Mouse (Mus musculus) brown adipose tissue, adult 24 weeks (tissue): ENCODE measurements around the gene Lemd2. TPM values are rescaled to one million over a fixed set of nuclear protein-coding genes. Genes with fewer than 3 reads are reported as not detected.

Source experiments
- polyA plus RNA-seq: library from polyadenylated mRNA; stranded (reverse); fragments of >200 nt; gene quantifications from 2 replicates; pipeline ENCODE4 v1.2.4, GENCODE M21; 2012; ENCODE audit not compliant: missing spikeins, insufficient read depth, insufficient read length

The Lemd2 gene
- polyA plus RNA-seq, 1 experiment = 12.3 TPM

Other genes with a start within 250 kb of the Lemd2 start
- gene Zbtb9, start 231.3 kb downstream of the Lemd2 start, polyA plus RNA-seq = 2.4 and 3.0 TPM in 2 replicates
- gene Bak1, start 175.5 kb downstream of the Lemd2 start, polyA plus RNA-seq = 29.3 and 35.0 TPM in 2 replicates
- gene Itpr3, start 147.2 kb downstream of the Lemd2 start, polyA plus RNA-seq = 1.2 and 1.3 TPM in 2 replicates
- 311 and 350 TPM in 2 replicates for gene Uqcc2, start 70.6 kb downstream of the Lemd2 start, polyA plus RNA-seq
- 0.44 TPM in 1 of 2 replicates, not detected in the other for gene Ip6k3, start 36.7 kb downstream of the Lemd2 start, polyA plus RNA-seq